Comparison of ENCODE assay signal across 11 mouse cellular contexts in genomic region chr15:79051461-79052360, GRCm38 (mm10). TPM values are rescaled to one million over a fixed set of nuclear protein-coding genes. Genes with fewer than 3 reads are reported as not detected.
DNase-seq lines count a peak whose midpoint lies in the region; ATAC-seq and TF ChIP-seq lines count a peak whose summit lies in the region.
"Had no signal": no experiment of that assay in that cellular context is flagged by ENCODE, and none has a peak within 500 bp of the region (broad histone marks: within the 10 kb centered on the region; RNA-seq: fewer than 3 reads in every experiment).

No protein-coding gene starts in this region.

- H3K4me2 ChIP-seq in liver, embryonic 12.5 days: peak overlapping the region; percentile 3; the same call in 1 of the 2 replicates
- H3K4me2 ChIP-seq in stomach, postnatal 0 days (replicated peaks; ENCODE audit: low read depth): no peak overlapping the region
- H3K4me2 ChIP-seq: limb, embryonic 13.5 days had no signal

- no peak for TF ChIP-seq EP300 in stomach, postnatal 0 days (optimal IDR thresholded peaks at IDR 0.05)

- DNase-seq in layer of hippocampus, adult 2 months (ENCODE audit: low spot score in 2 of 2): no peak
- no peak for DNase-seq in layer of hippocampus, postnatal 10 days (ENCODE audit: low spot score in 2 of 2)
- peak; percentile 85 for DNase-seq in kidney, adult 18-20 months
- peak; percentile 66 for DNase-seq in stomach, postnatal 0 days (ENCODE audit: low spot score)
- DNase-seq in adrenal gland, postnatal 4 days (ENCODE audit: low spot score in 2 of 2): no peak
- DNase-seq in layer of hippocampus, adult 8-10 months (ENCODE audit: low spot score in 2 of 2): no peak
- DNase-seq: heart, postnatal 14 days had no signal

- H3K4me1 ChIP-seq in liver, embryonic 12.5 days: peaks cover 29% of the 10 kb centered on the region
- H3K4me1 ChIP-seq in stomach, postnatal 0 days (replicated peaks; ENCODE audit: control insufficient read depth, insufficient read depth): no peaks in the 10 kb centered on the region

- H3K4me3 ChIP-seq in layer of hippocampus, adult 2 months: no peak overlapping the region
- H3K4me3 ChIP-seq in liver, embryonic 12.5 days: no peak overlapping the region
- H3K4me3 ChIP-seq in stomach, postnatal 0 days (ENCODE audit: low read depth, low read length): no peak overlapping the region
- H3K4me3 ChIP-seq: limb, embryonic 13.5 days had no signal

- H3K36me3 ChIP-seq in liver, embryonic 12.5 days: peaks cover 50% of the 10 kb centered on the region
- peaks cover 29% of the 10 kb centered on the region for H3K36me3 ChIP-seq in stomach, postnatal 0 days (ENCODE audit: control insufficient read depth, insufficient read depth, low read length)

- 51% methylated on average over 13 of the region's 13 CpGs for WGBS in liver, embryonic 12.5 days (ENCODE audit: insufficient replicate concordance)
- 62% methylated on average over 13 of the region's 13 CpGs for WGBS in stomach, postnatal 0 days

- H3K9ac ChIP-seq in liver, embryonic 12.5 days: no peak overlapping the region
- 0 out of 2 replicates have a peak overlapping the region, but pooled peaks have one; percentile 8 for H3K9ac ChIP-seq in stomach, postnatal 0 days (ENCODE audit: low read length)
- H3K9ac ChIP-seq: limb, embryonic 13.5 days had no signal

- ATAC-seq in liver, embryonic 12.5 days: peak; percentile 33
- peak; percentile 76 for ATAC-seq in stomach, postnatal 0 days (ENCODE audit: low FRiP score, low TSS enrichment)
- ATAC-seq in megakaryocyte-erythroid progenitor cell, adult 5-6 weeks (replicated peaks; ENCODE audit: low FRiP score, low TSS enrichment, poor library complexity, severe bottlenecking): no peak
- ATAC-seq: forebrain, embryonic 16.5 days had no signal

- no peak for TF ChIP-seq CTCF in layer of hippocampus, adult 2 months (conservative IDR thresholded peaks at IDR 0.05)
- no peak; the same call in 1 of the 2 replicates for TF ChIP-seq CTCF in stomach, postnatal 0 days (IDR thresholded peaks at IDR 0.05; ENCODE audit: low read depth)

- no peaks in the 10 kb centered on the region for H3K9me3 ChIP-seq in liver, embryonic 12.5 days (replicated peaks)
- no peaks in the 10 kb centered on the region for H3K9me3 ChIP-seq in stomach, postnatal 0 days (ENCODE audit: control insufficient read depth, low read length)
- H3K9me3 ChIP-seq: limb, embryonic 13.5 days had no signal

- peaks cover 21% of the 10 kb centered on the region for H3K27me3 ChIP-seq in liver, embryonic 12.5 days (replicated peaks)
- no peaks in the 10 kb centered on the region for H3K27me3 ChIP-seq in stomach, postnatal 0 days (ENCODE audit: control insufficient read depth, insufficient read depth, low read length)
- H3K27me3 ChIP-seq: limb, embryonic 13.5 days had no signal

- peak overlapping the region; percentile 71 for H3K27ac ChIP-seq in layer of hippocampus, adult 2 months
- peak overlapping the region; percentile 74 for H3K27ac ChIP-seq in liver, embryonic 12.5 days
- peak overlapping the region; percentile 65 for H3K27ac ChIP-seq in stomach, postnatal 0 days (replicated peaks)
- H3K27ac ChIP-seq: limb, embryonic 13.5 days had no signal

RNA-seq across cellular contexts. Expression of gene Galr3, which starts 10.0 kb away (rescaled TPM):
- under 1 TPM in 1 of 2 experiments, not detected in 1; 0.39 TPM for total RNA-seq in layer of hippocampus, adult 2 months (2021)
- under 1 TPM; 0.33 to 0.48 TPM for total RNA-seq in layer of hippocampus, postnatal 10 days (2021)
- 0.41 and 0.55 TPM in 2 replicates for polyA plus RNA-seq in liver, embryonic 12.5 days (2016; fragmentation: Nextera tagmentation; extraction: Ambion mirVana)
- 0.31 and 0.34 TPM in 2 replicates for polyA plus RNA-seq in stomach, postnatal 0 days (2015; fragmentation: Nextera tagmentation; extraction: Ambion mirVana)
- 1 to 10 TPM in 1 of 2 experiments, under 1 TPM in 1; 0.65 to 1.1 TPM for total RNA-seq in adrenal gland, postnatal 4 days (2021)
- total RNA-seq in layer of hippocampus, adult 8-10 months (2022): 1 to 10 TPM in 1 of 4 experiments, under 1 TPM in 1, not detected in 2; 0.81 to 1.0 TPM
- 0.40 TPM in 1 of 2 replicates, not detected in the other for total RNA-seq in megakaryocyte-erythroid progenitor cell, adult 5-6 weeks (2014; fragmentation: Nextera tagmentation)
- 0.56 TPM in 1 of 2 replicates, not detected in the other for total RNA-seq in megakaryocyte-erythroid progenitor cell, adult 5-6 weeks (2017)
- total RNA-seq: heart, postnatal 14 days had no signal
- polyA plus RNA-seq: forebrain, embryonic 16.5 days; limb, embryonic 13.5 days had no signal

RNA-seq across cellular contexts. Expression of gene Ankrd54, which starts 11.0 kb away (rescaled TPM):
- total RNA-seq in layer of hippocampus, adult 2 months (2021): 10 to 100 TPM; 17.4 to 19.5 TPM
- 10 to 100 TPM; 19.5 to 22.2 TPM for total RNA-seq in layer of hippocampus, postnatal 10 days (2021)
- polyA plus RNA-seq in liver, embryonic 12.5 days (2016; fragmentation: Nextera tagmentation; extraction: Ambion mirVana): 58.9 and 61.4 TPM in 2 replicates
- polyA plus RNA-seq in stomach, postnatal 0 days (2015; fragmentation: Nextera tagmentation; extraction: Ambion mirVana): 27.1 and 28.0 TPM in 2 replicates
- 10 to 100 TPM; 23.8 to 29.7 TPM for total RNA-seq in adrenal gland, postnatal 4 days (2021)
- total RNA-seq in layer of hippocampus, adult 8-10 months (2022): 10 to 100 TPM; 17.3 to 23.9 (median 18.2) TPM
- 24.4 and 44.2 TPM in 2 replicates for total RNA-seq in megakaryocyte-erythroid progenitor cell, adult 5-6 weeks (2014; fragmentation: Nextera tagmentation)
- 15.0 and 15.2 TPM in 2 replicates for total RNA-seq in megakaryocyte-erythroid progenitor cell, adult 5-6 weeks (2017)

RNA-seq across cellular contexts. Expression of gene Eif3l, which starts 23.3 kb away (rescaled TPM):
- 10 to 100 TPM; 68.9 to 69.5 TPM for total RNA-seq in layer of hippocampus, adult 2 months (2021)
- total RNA-seq in layer of hippocampus, postnatal 10 days (2021): 100 to 1,000 TPM in 1 of 2 experiments, 10 to 100 TPM in 1; 94.6 to 102 TPM
- polyA plus RNA-seq in liver, embryonic 12.5 days (2016; fragmentation: Nextera tagmentation; extraction: Ambion mirVana): 188 and 201 TPM in 2 replicates
- polyA plus RNA-seq in stomach, postnatal 0 days (2015; fragmentation: Nextera tagmentation; extraction: Ambion mirVana): 132 and 135 TPM in 2 replicates
- 100 to 1,000 TPM; 158 to 162 TPM for total RNA-seq in adrenal gland, postnatal 4 days (2021)
- total RNA-seq in layer of hippocampus, adult 8-10 months (2022): 10 to 100 TPM; 76.9 to 82.0 (median 77.9) TPM
- 218 and 242 TPM in 2 replicates for total RNA-seq in megakaryocyte-erythroid progenitor cell, adult 5-6 weeks (2014; fragmentation: Nextera tagmentation)
- total RNA-seq in megakaryocyte-erythroid progenitor cell, adult 5-6 weeks (2017): 216 and 264 TPM in 2 replicates

RNA-seq across cellular contexts. Expression of gene H1f0, which starts 23.5 kb away (rescaled TPM):
- 10 to 100 TPM; 86.3 to 89.0 TPM for total RNA-seq in layer of hippocampus, adult 2 months (2021)
- 10 to 100 TPM; 80.6 to 80.7 TPM for total RNA-seq in layer of hippocampus, postnatal 10 days (2021)
- 114 and 122 TPM in 2 replicates for polyA plus RNA-seq in liver, embryonic 12.5 days (2016; fragmentation: Nextera tagmentation; extraction: Ambion mirVana)
- polyA plus RNA-seq in stomach, postnatal 0 days (2015; fragmentation: Nextera tagmentation; extraction: Ambion mirVana): 285 and 309 TPM in 2 replicates
- 100 to 1,000 TPM; 361 to 374 TPM for total RNA-seq in adrenal gland, postnatal 4 days (2021)
- total RNA-seq in layer of hippocampus, adult 8-10 months (2022): 10 to 100 TPM; 73.6 to 88.0 (median 81.8) TPM
- 19.0 and 23.7 TPM in 2 replicates for total RNA-seq in megakaryocyte-erythroid progenitor cell, adult 5-6 weeks (2014; fragmentation: Nextera tagmentation)
- total RNA-seq in megakaryocyte-erythroid progenitor cell, adult 5-6 weeks (2017): 27.0 and 47.0 TPM in 2 replicates

RNA-seq across cellular contexts. Expression of gene Micall1, which starts 57.0 kb away (rescaled TPM):
- total RNA-seq in layer of hippocampus, adult 2 months (2021): 10 to 100 TPM; 31.4 to 35.3 TPM
- 10 to 100 TPM; 30.4 to 33.0 TPM for total RNA-seq in layer of hippocampus, postnatal 10 days (2021)
- 3.0 and 3.2 TPM in 2 replicates for polyA plus RNA-seq in liver, embryonic 12.5 days (2016; fragmentation: Nextera tagmentation; extraction: Ambion mirVana)
- 7.0 and 7.8 TPM in 2 replicates for polyA plus RNA-seq in stomach, postnatal 0 days (2015; fragmentation: Nextera tagmentation; extraction: Ambion mirVana)
- 10 to 100 TPM; 36.0 to 40.2 TPM for total RNA-seq in adrenal gland, postnatal 4 days (2021)
- 10 to 100 TPM; 36.0 to 40.9 (median 38.3) TPM for total RNA-seq in layer of hippocampus, adult 8-10 months (2022)
- total RNA-seq in megakaryocyte-erythroid progenitor cell, adult 5-6 weeks (2014; fragmentation: Nextera tagmentation): 1.5 and 6.4 TPM in 2 replicates
- total RNA-seq in megakaryocyte-erythroid progenitor cell, adult 5-6 weeks (2017): 0.57 and 2.5 TPM in 2 replicates

Comparison
In these comparisons a context has a peak if more than half of its experiments do, and no peak if none do; other contexts are left out.
1. DNase-seq: peak in kidney, adult 18-20 months (single experiment) and stomach, postnatal 0 days (single experiment); none in layer of hippocampus, adult 2 months (0 of 2), layer of hippocampus, postnatal 10 days (0 of 2), adrenal gland, postnatal 4 days (0 of 2) and layer of hippocampus, adult 8-10 months (0 of 2).
2. Peak in every context shown above with its lines, with median percentiles within 50 percentile points of each other: H3K27ac ChIP-seq.